Mouse (Mus musculus): ENCODE measurements around the gene Chrna1. TPM values are rescaled to one million over a fixed set of nuclear protein-coding genes. Genes with fewer than 3 reads are reported as not detected.

The Chrna1 gene
- total and polyA plus RNA-seq, 3 experiments, result 0.11 TPM; not detected in 2

DNA sequence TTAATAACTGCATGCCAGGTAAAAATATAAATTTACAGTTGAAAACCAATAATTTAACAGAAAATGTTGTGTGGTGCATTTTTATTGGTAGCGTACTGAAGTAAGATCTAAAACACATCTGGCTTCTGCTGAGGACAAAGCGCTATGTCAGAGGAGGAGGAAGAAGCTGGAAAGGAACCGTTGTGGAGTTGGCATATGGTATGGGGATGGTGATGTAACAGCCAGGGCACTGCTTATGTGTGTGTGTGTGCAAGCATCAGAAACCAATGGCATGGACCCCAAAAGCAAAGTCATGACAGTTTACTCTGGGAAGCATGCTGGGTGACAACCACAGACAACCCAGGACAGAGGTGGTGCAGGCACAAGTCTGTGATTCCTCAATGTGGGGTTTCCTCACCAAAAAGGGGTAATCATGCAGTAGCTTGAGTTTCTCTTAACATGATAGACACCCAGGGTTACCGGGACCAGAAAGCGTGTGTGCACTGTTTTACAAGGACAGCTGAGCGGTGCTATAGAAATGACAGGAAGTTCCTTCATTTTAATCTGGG is 32.3 kb upstream of the Chrna1 start:
- DNase-seq (ENCODE audit: low spot score) (no peak), ATAC-seq (ENCODE audit: extremely low read depth, insufficient number of reproducible peaks, low FRiP score, poor library complexity, severe bottlenecking) (no peak)
- no peak for TF ChIP-seq CTCF (IDR thresholded peaks at IDR 0.05; ENCODE audit: low read depth, low read length)
- no peak for TF ChIP-seq POLR2AphosphoS5 (IDR thresholded peaks at IDR 0.05; ENCODE audit: insufficient replicate concordance, low read depth, low read length)
- no peak for TF ChIP-seq TAL1 (conservative IDR thresholded peaks at IDR 0.05; ENCODE audit: low read depth, low read length)
- TF ChIP-seq GATA2 (IDR thresholded peaks at IDR 0.05; ENCODE audit: borderline replicate concordance, low read depth, low read length), result no peak
- no peak for TF ChIP-seq GATA1 (IDR thresholded peaks at IDR 0.05; ENCODE audit: borderline replicate concordance, low read length)
- no peaks in the 10 kb centered on the region for H3K9me3 ChIP-seq (replicated peaks)
- no peaks in the 10 kb centered on the region for H3K36me3 ChIP-seq (replicated peaks)
- H3K27me3 ChIP-seq (ENCODE audit: insufficient read depth, low read length), result peaks cover 7% of the 10 kb centered on the region
- no peaks in the 10 kb centered on the region for H3K4me1 ChIP-seq (ENCODE audit: insufficient read depth, low read depth, low read length)
- H3K4me3 ChIP-seq (ENCODE audit: low read depth, low read length), result no peak overlapping the region

GRCm38 (mm10) chr2:73611798-73612197 is 31.7 kb upstream of the Chrna1 start:
- ATAC-seq (ENCODE audit: extremely low read depth, insufficient number of reproducible peaks, low FRiP score, poor library complexity, severe bottlenecking) (no peak), DNase-seq (ENCODE audit: low spot score) (no peak)
- no peaks in the 10 kb centered on the region for H3K9me3 ChIP-seq (replicated peaks)
- H3K4me3 ChIP-seq (ENCODE audit: low read depth, low read length), result no peak overlapping the region
- H3K4me1 ChIP-seq (ENCODE audit: insufficient read depth, low read depth, low read length), result no peaks in the 10 kb centered on the region
- no peaks in the 10 kb centered on the region for H3K36me3 ChIP-seq (replicated peaks)
- H3K27me3 ChIP-seq (ENCODE audit: insufficient read depth, low read length), result peaks cover 7% of the 10 kb centered on the region
- TF ChIP-seq CTCF (IDR thresholded peaks at IDR 0.05; ENCODE audit: low read depth, low read length) (no peak), GATA1 (IDR thresholded peaks at IDR 0.05; ENCODE audit: borderline replicate concordance, low read length) (no peak), TAL1 (conservative IDR thresholded peaks at IDR 0.05; ENCODE audit: low read depth, low read length) (no peak), POLR2AphosphoS5 (IDR thresholded peaks at IDR 0.05; ENCODE audit: insufficient replicate concordance, low read depth, low read length) (no peak), GATA2 (IDR thresholded peaks at IDR 0.05; ENCODE audit: borderline replicate concordance, low read depth, low read length) (no peak)

- no peaks in the 10 kb centered on the region for H3K36me3 ChIP-seq (replicated peaks)
- peaks cover 11% of the 10 kb centered on the region for H3K27me3 ChIP-seq (ENCODE audit: insufficient read depth, low read length)
- no peak for TF ChIP-seq GATA1 (IDR thresholded peaks at IDR 0.05; ENCODE audit: borderline replicate concordance, low read length)
- TF ChIP-seq POLR2AphosphoS5 (IDR thresholded peaks at IDR 0.05; ENCODE audit: insufficient replicate concordance, low read depth, low read length), result no peak
- no peak for TF ChIP-seq TAL1 (conservative IDR thresholded peaks at IDR 0.05; ENCODE audit: low read depth, low read length)
- no peak for TF ChIP-seq GATA2 (IDR thresholded peaks at IDR 0.05; ENCODE audit: borderline replicate concordance, low read depth, low read length)
- no peak for TF ChIP-seq CTCF (IDR thresholded peaks at IDR 0.05; ENCODE audit: low read depth, low read length)
- DNase-seq (ENCODE audit: low spot score), result no peak
- no peaks in the 10 kb centered on the region for H3K4me1 ChIP-seq (ENCODE audit: insufficient read depth, low read depth, low read length)
- no peak overlapping the region for H3K4me3 ChIP-seq (ENCODE audit: low read depth, low read length)
- H3K9me3 ChIP-seq (replicated peaks), result no peaks in the 10 kb centered on the region
- no peak for ATAC-seq (ENCODE audit: extremely low read depth, insufficient number of reproducible peaks, low FRiP score, poor library complexity, severe bottlenecking)
Measured at GRCm38 (mm10) chr2:73609724-73610210, 29.6 kb upstream of the Chrna1 start.

- Histone ChIP-seq H3K4me3 (ENCODE audit: low read depth, low read length) (no peak overlapping the region), H3K9me3 (replicated peaks) (no peaks in the 10 kb centered on the region), H3K4me1 (ENCODE audit: insufficient read depth, low read depth, low read length) (no peaks in the 10 kb centered on the region), H3K36me3 (replicated peaks) (no peaks in the 10 kb centered on the region), H3K27me3 (ENCODE audit: insufficient read depth, low read length) (peaks cover 11% of the 10 kb centered on the region)
- ATAC-seq (ENCODE audit: extremely low read depth, insufficient number of reproducible peaks, low FRiP score, poor library complexity, severe bottlenecking) (no peak), DNase-seq (ENCODE audit: low spot score) (no peak)
- no peak for TF ChIP-seq GATA2 (IDR thresholded peaks at IDR 0.05; ENCODE audit: borderline replicate concordance, low read depth, low read length)
- TF ChIP-seq GATA1 (IDR thresholded peaks at IDR 0.05; ENCODE audit: borderline replicate concordance, low read length), result no peak
- TF ChIP-seq TAL1 (conservative IDR thresholded peaks at IDR 0.05; ENCODE audit: low read depth, low read length), result no peak
- TF ChIP-seq POLR2AphosphoS5 (IDR thresholded peaks at IDR 0.05; ENCODE audit: insufficient replicate concordance, low read depth, low read length), result no peak
- no peak for TF ChIP-seq CTCF (IDR thresholded peaks at IDR 0.05; ENCODE audit: low read depth, low read length)
Measured at GRCm38 (mm10) chr2:73609067-73609723, 29.1 kb upstream of the Chrna1 start.

DNA sequence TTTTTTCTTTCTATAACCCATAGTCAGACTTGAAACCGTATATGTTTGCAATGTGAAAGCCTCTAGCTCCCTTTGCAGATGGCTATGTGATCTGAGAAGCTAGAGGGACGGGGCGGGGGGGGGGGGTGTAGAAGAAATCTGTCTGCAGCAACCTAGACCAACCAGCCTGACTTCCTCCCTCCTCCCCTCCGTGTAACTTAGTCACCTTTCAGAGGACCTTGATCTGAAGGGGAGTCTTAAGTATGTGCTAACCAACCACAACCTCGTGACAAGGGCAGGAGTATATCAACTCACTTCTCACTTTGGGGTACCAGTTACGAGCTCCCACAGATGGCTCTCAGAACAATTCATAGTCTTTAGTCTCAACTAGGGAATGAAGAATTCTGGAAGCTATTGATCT is 28.3 kb upstream of the Chrna1 start:
- DNase-seq (ENCODE audit: low spot score) (no peak), ATAC-seq (ENCODE audit: extremely low read depth, insufficient number of reproducible peaks, low FRiP score, poor library complexity, severe bottlenecking) (no peak)
- H3K27me3 ChIP-seq (ENCODE audit: insufficient read depth, low read length), result peaks cover 11% of the 10 kb centered on the region
- TF ChIP-seq POLR2AphosphoS5 (IDR thresholded peaks at IDR 0.05; ENCODE audit: insufficient replicate concordance, low read depth, low read length) (no peak), GATA1 (IDR thresholded peaks at IDR 0.05; ENCODE audit: borderline replicate concordance, low read length) (no peak), TAL1 (conservative IDR thresholded peaks at IDR 0.05; ENCODE audit: low read depth, low read length) (no peak)
- no peak overlapping the region for H3K4me3 ChIP-seq (ENCODE audit: low read depth, low read length)
- H3K4me1 ChIP-seq (ENCODE audit: insufficient read depth, low read depth, low read length), result no peaks in the 10 kb centered on the region
- H3K9me3 ChIP-seq (replicated peaks), result no peaks in the 10 kb centered on the region
- H3K36me3 ChIP-seq (replicated peaks), result no peaks in the 10 kb centered on the region

GRCm38 (mm10) chr2:73607609-73608008 is 27.5 kb upstream of the Chrna1 start:
- no peak for ATAC-seq (ENCODE audit: extremely low read depth, insufficient number of reproducible peaks, low FRiP score, poor library complexity, severe bottlenecking)
- Histone ChIP-seq H3K27me3 (ENCODE audit: insufficient read depth, low read length) (peaks cover 11% of the 10 kb centered on the region), H3K36me3 (replicated peaks) (no peaks in the 10 kb centered on the region), H3K4me1 (ENCODE audit: insufficient read depth, low read depth, low read length) (no peaks in the 10 kb centered on the region), H3K4me3 (ENCODE audit: low read depth, low read length) (no peak overlapping the region), H3K9me3 (replicated peaks) (no peaks in the 10 kb centered on the region)
- no peak for DNase-seq (ENCODE audit: low spot score)
- TF ChIP-seq POLR2AphosphoS5 (IDR thresholded peaks at IDR 0.05; ENCODE audit: insufficient replicate concordance, low read depth, low read length), result no peak
- no peak for TF ChIP-seq GATA2 (IDR thresholded peaks at IDR 0.05; ENCODE audit: borderline replicate concordance, low read depth, low read length)
- TF ChIP-seq GATA1 (IDR thresholded peaks at IDR 0.05; ENCODE audit: borderline replicate concordance, low read length), result no peak
- TF ChIP-seq TAL1 (conservative IDR thresholded peaks at IDR 0.05; ENCODE audit: low read depth, low read length), result no peak
- no peak for TF ChIP-seq CTCF (IDR thresholded peaks at IDR 0.05; ENCODE audit: low read depth, low read length)
